Mouse (Mus musculus) embryonic fibroblast, embryonic 13.5 days (primary cell): ENCODE results near the gene Cracr2b. TPM values are rescaled to one million over a fixed set of nuclear protein-coding genes. Genes with fewer than 3 reads are reported as not detected.
"Not testable (repeated sequence)": the region's sequence is repeated elsewhere in the genome, so short reads cannot be mapped to it uniquely, and the experiment has no call there.

Experiments used
- H3K27ac ChIP-seq: 2 replicates; pipeline ENCODE4 v1.5.1; 2012; ENCODE audit warnings: low read length, control low read depth, inconsistent platforms; ENCODE audit not compliant: insufficient read depth
- H3K4me1 ChIP-seq: 2 replicates; pipeline ENCODE4 v1.6.1; 2011; ENCODE audit warnings: low read length; ENCODE audit not compliant: control insufficient read depth, insufficient read depth
- H3K4me3 ChIP-seq: 2 replicates; pipeline ENCODE4 v1.5.1; 2011; ENCODE audit warnings: mild to moderate bottlenecking, control low read depth, low read length; ENCODE audit not compliant: insufficient read depth
- CTCF ChIP-seq: IDR thresholded peaks from 2 replicates; pipeline ENCODE4 v1.5.1; 2011; ENCODE audit warnings: mild to moderate bottlenecking, control low read depth, low read length, moderate library complexity, borderline replicate concordance; ENCODE audit not compliant: insufficient read depth
- POLR2A ChIP-seq: IDR thresholded peaks from 2 replicates; pipeline ENCODE4 v1.6.1; 2011; ENCODE audit warnings: low read depth, mild to moderate bottlenecking, control low read depth, low read length, moderate library complexity
- polyA plus RNA-seq: library from polyadenylated mRNA; stranded (reverse); fragments of >200 nt; gene quantifications from 2 replicates; pipeline ENCODE4 v1.2.4, GENCODE M21; 2011; ENCODE audit warnings: low read depth; ENCODE audit not compliant: missing spikeins, insufficient read length

Gene Cracr2b
- polyA plus RNA-seq, 1 experiment = 1.3 TPM

- Histone ChIP-seq H3K4me3 (no peak overlapping the region), H3K27ac (no peak overlapping the region), H3K4me1 (peaks cover 10% of the 10 kb centered on the region; the same call in 1 of the 2 replicates)
- TF ChIP-seq POLR2A (no peak), CTCF (no peak)
These were observed 21.7 kb upstream of the Cracr2b start for GRCm38 (mm10) chr7:141439140-141439679.

DNA sequence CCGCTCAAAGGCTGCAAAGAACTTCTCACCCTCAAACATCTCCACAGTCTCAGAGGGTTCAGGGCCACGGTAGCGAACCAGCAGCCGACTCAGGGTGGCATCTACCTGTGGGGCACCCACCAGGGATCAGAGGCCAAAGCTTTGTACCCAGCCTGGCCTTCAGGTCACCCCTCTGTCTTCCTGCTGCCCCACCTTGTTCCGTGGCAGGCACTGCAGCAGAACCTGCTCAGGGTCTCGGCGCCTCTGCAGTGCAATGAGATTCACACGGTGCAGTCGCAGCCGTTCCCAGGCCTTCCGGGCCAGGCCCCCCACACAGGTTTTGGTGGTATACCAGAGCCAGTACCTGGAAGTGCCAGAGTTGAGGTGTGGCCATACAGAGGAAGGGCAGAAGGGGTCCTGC lies 21.1 kb upstream of the Cracr2b start:
- Histone ChIP-seq H3K4me1 (peaks cover 10% of the 10 kb centered on the region; the same call in 1 of the 2 replicates), H3K4me3 (no peak overlapping the region), H3K27ac (no peak overlapping the region)
- TF ChIP-seq POLR2A (no peak), CTCF (no peak)

- Histone ChIP-seq H3K27ac (no peak overlapping the region), H3K4me3 (no peak overlapping the region), H3K4me1 (peaks cover 7% of the 10 kb centered on the region; the same call in 1 of the 2 replicates)
- peak; percentile 68; the same call in 1 of the 2 replicates for TF ChIP-seq CTCF
- TF ChIP-seq POLR2A = no peak
These were observed 20.3 kb upstream of the Cracr2b start for GRCm38 (mm10) chr7:141440613-141441012.

DNA sequence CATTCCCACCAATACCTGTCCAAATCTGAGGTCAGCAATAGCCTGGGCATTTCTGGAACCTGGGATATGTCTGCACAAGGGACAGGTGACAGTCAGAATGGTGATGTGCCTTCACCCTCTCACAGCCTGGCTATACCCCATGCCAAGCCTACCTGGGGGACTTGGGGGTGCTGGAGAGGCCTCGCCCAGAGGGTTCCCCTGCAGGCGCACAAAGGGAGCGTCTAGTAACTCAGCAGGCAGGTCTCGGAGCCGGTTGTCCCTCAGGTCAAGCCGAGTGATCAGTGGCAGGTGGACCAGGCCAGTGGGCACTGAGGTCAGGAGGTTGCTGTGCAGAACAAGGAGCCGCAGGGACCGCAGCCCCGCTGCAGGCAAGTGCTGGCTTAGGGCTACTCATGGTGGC lies 19.4 kb upstream of the Cracr2b start:
- Histone ChIP-seq H3K27ac (no peak overlapping the region), H3K4me1 (peaks cover 3% of the 10 kb centered on the region; the same call in 1 of the 2 replicates), H3K4me3 (peak overlapping the region; percentile 63)
- no peak for TF ChIP-seq POLR2A
- no peak for TF ChIP-seq CTCF

GRCm38 (mm10) chr7:141442199-141442598 lies 18.7 kb upstream of the Cracr2b start:
- no peak overlapping the region for H3K27ac ChIP-seq
- peaks cover 3% of the 10 kb centered on the region; the same call in 1 of the 2 replicates for H3K4me1 ChIP-seq
- TF ChIP-seq POLR2A (no peak), CTCF (no peak)
- peak overlapping the region; percentile 63 for H3K4me3 ChIP-seq

DNA sequence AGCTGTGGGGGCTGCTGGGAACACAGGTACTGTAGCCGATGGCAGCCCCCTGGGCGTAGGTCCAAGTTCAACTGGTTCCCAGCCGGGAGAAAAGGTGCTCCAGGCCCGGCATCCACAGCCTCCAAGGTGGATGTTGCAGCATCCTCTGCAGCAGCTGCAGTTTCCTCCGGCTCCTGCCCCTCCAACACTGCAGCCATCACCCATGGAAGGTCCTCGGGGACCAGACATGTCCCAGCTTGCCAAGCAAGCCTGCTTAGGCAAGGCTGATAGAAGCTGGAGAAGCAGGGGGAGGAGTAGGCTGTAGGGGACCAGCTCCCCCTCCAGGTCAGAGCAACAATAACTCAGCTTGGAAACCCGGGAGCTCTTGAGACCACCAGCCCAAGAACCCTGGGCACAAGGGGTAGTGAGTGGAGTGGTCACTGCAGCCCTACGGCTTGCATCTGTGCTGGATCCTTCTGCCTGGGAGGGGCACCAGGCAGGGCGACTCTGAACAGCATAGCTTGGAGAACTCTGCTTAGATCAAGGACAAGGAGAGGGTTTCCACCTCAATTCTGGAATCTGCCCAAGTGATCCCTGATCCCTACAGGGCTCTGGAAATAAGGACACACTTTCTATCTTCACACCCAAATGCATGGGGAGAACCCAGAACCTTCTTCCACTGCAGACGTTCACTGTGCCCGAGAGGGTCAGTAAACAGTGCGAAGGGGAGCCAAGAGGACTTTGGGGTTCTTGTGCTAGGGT lies 17.6 kb upstream of the Cracr2b start:
- peak overlapping the region; percentile 63 for H3K4me3 ChIP-seq
- peaks cover 3% of the 10 kb centered on the region; the same call in 1 of the 2 replicates for H3K4me1 ChIP-seq
- peak overlapping the region; percentile 3; the same call in 1 of the 2 replicates for H3K27ac ChIP-seq
- peak; percentile 80 for TF ChIP-seq POLR2A
- peak; percentile 39; the same call in 1 of the 2 replicates for TF ChIP-seq CTCF

DNA sequence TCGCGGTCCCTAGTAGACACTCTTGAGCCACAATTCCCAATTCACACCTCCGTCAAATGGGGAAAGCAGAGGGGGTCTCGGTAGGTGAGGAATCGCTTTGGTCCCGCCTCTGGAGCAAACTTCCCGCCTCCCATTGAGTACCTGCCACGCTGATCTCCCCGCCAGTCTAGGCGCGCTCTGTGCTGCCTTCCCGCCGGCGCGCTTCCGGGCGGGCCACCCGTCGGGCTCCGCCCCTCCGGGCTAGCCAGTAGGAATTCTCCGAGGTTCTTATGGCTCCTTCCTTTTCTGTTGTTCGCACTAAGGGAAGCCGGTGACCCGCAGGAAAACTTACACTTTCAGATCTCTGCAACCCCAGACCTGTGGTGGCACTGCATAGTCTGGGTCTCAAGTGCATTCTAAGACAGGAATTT lies 17.1 kb upstream of the Cracr2b start, which contains the start of gene Pidd1:
Gene Pidd1, minus strand, starts transcription at position 198 of the 410 bp plus-strand sequence.
- peaks cover 5% of the 10 kb centered on the region for H3K4me1 ChIP-seq
- H3K4me3 ChIP-seq = peak within 1 kb of the TSS; percentile 63
- TF ChIP-seq POLR2A (peak; percentile 67), CTCF (no peak)
- H3K27ac ChIP-seq = peak within 1 kb of the TSS; percentile 3; the same call in 1 of the 2 replicates

DNA sequence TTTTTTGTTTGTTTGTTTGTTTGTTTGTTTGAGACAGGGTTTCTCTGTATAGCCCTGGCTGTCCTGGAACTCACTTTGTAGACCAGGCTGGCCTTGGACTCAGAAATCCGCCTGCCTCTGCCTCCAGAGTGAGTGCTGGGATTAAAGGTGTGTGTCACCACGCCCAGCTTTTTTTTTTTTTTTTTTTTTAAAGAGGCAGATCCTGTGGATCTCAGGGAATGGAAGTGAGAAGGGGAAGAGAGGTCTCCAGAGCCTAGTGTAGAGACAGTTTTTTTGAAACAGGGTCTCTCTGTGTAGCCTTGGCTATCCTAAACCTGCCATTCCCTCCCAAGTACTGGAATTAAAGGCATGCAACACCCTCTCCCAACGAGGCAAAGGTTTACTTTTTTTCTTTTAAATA lies 14.5 kb upstream of the Cracr2b start:
- not testable (repeated sequence) for H3K4me3 ChIP-seq, H3K4me1 ChIP-seq, H3K27ac ChIP-seq

DNA sequence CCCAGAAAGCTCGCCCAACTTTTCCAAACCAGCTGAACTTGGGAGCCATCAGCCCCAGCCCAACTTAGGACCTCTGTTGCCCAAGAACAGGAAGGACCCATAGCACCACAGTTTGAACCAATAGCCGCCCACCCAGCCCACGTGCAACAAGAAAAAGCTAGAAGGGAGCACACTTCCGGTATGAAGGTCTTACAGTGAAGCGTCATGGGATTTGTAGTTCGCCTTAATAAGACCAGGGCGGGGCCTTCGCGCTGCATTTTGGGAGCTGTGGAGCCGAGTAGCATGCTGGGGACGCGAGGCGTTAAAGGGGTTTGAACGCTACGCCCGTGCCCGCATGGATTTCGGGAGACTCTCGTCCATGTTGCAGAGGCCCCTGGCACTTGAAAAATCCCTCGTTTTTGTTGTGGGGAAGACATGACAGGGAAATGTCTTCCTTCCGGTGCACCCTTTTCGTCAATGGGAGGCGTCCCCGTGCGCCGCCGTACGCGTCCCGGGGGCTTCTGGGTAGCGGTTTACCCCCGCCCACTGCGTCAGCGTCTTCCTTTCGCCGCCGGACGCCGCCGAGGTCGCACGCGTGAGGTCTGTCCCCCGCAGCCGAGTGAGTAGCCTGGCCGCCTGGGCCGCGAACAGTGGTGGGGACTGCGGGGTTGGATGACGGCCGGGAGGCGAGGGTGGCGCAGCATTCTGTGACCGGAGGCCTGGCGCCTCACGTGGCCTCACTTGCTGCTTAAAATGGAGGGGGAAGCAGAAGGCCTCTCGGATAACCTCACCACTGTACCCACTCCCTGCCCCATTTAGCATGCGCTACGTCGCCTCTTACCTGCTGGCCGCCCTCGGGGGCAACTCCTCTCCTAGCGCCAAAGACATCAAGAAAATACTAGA lies 13.5 kb upstream of the Cracr2b start, which contains the start of gene Rplp2:
Gene Rplp2, plus strand, starts transcription at position 261 of the 882 bp plus-strand sequence.
- peak within 1 kb of the TSS; percentile 98 for H3K4me3 ChIP-seq
- TF ChIP-seq CTCF (no peak), POLR2A (peak; percentile 93)
- H3K27ac ChIP-seq = peak within 1 kb of the TSS; percentile 77
- peaks cover 5% of the 10 kb centered on the region for H3K4me1 ChIP-seq
